Mouse (Mus musculus): ENCODE measurements around the gene Ankmy1. TPM values are rescaled to one million over a fixed set of nuclear protein-coding genes. Genes with fewer than 3 reads are reported as not detected.

Ankmy1 gene
- polyA plus RNA-seq, 1 experiment from 2014 or later, result 2.4 TPM

- no peak overlapping the region for H3K4me2 ChIP-seq (ENCODE audit: low read length)
- no peaks in the 10 kb centered on the region for H3K27me3 ChIP-seq (replicated peaks; ENCODE audit: control insufficient read depth, insufficient read depth, low read length)
- no peaks in the 10 kb centered on the region for H3K36me3 ChIP-seq (ENCODE audit: control insufficient read depth, insufficient read depth, low read length)
- no peaks in the 10 kb centered on the region for H3K9me3 ChIP-seq (replicated peaks; ENCODE audit: control insufficient read depth, low read length)
- no peak overlapping the region for H3K9ac ChIP-seq (ENCODE audit: low read length)
- DNase-seq (ENCODE audit: low spot score) (no peak), ATAC-seq (no peak)
- no peak overlapping the region for H3K4me3 ChIP-seq (ENCODE audit: low read depth, low read length)
- 74% methylated on average over 7 of the region's 7 CpGs for WGBS
- H3K27ac ChIP-seq (ENCODE audit: low read depth, low read length), result no peak overlapping the region
- no peaks in the 10 kb centered on the region for H3K4me1 ChIP-seq (ENCODE audit: control insufficient read depth, insufficient read depth, low read length)
Observed at GRCm38 (mm10) chr1:92888901-92889655, 13.6 kb downstream of the Ankmy1 start.

GRCm38 (mm10) chr1:92881982-92882381 is 20.7 kb downstream of the Ankmy1 start:
- no peak for DNase-seq (ENCODE audit: low spot score)
- 83% methylated on average over 6 of the region's 6 CpGs for WGBS
- Histone ChIP-seq H3K36me3 (ENCODE audit: control insufficient read depth, insufficient read depth, low read length) (no peaks in the 10 kb centered on the region), H3K27ac (ENCODE audit: low read depth, low read length) (no peak overlapping the region), H3K9ac (ENCODE audit: low read length) (no peak overlapping the region), H3K4me2 (ENCODE audit: low read length) (no peak overlapping the region), H3K27me3 (replicated peaks; ENCODE audit: control insufficient read depth, insufficient read depth, low read length) (no peaks in the 10 kb centered on the region), H3K9me3 (replicated peaks; ENCODE audit: control insufficient read depth, low read length) (no peaks in the 10 kb centered on the region), H3K4me1 (ENCODE audit: control insufficient read depth, insufficient read depth, low read length) (no peaks in the 10 kb centered on the region), H3K4me3 (ENCODE audit: low read depth, low read length) (no peak overlapping the region)
- no peak for ATAC-seq

- H3K27me3 ChIP-seq (replicated peaks; ENCODE audit: control insufficient read depth, insufficient read depth, low read length), result no peaks in the 10 kb centered on the region
- no peak overlapping the region for H3K9ac ChIP-seq (ENCODE audit: low read length)
- WGBS, result 83% methylated on average over 5 of the region's 5 CpGs
- no peak overlapping the region for H3K27ac ChIP-seq (ENCODE audit: low read depth, low read length)
- H3K9me3 ChIP-seq (replicated peaks; ENCODE audit: control insufficient read depth, low read length), result no peaks in the 10 kb centered on the region
- ATAC-seq (no peak), DNase-seq (ENCODE audit: low spot score) (no peak)
- H3K4me2 ChIP-seq (ENCODE audit: low read length), result no peak overlapping the region
- H3K4me1 ChIP-seq (ENCODE audit: control insufficient read depth, insufficient read depth, low read length), result no peaks in the 10 kb centered on the region
- H3K4me3 ChIP-seq (ENCODE audit: low read depth, low read length), result no peak overlapping the region
- no peaks in the 10 kb centered on the region for H3K36me3 ChIP-seq (ENCODE audit: control insufficient read depth, insufficient read depth, low read length)
Observed at GRCm38 (mm10) chr1:92880101-92880500, 22.6 kb downstream of the Ankmy1 start.

GRCm38 (mm10) chr1:92879266-92879665 is 23.4 kb downstream of the Ankmy1 start:
- peak; percentile 36 for DNase-seq (ENCODE audit: low spot score)
- H3K36me3 ChIP-seq (ENCODE audit: control insufficient read depth, insufficient read depth, low read length), result no peaks in the 10 kb centered on the region
- no peak overlapping the region for H3K27ac ChIP-seq (ENCODE audit: low read depth, low read length)
- peak; percentile 26; the same call in 1 of the 2 replicates for ATAC-seq
- H3K9me3 ChIP-seq (replicated peaks; ENCODE audit: control insufficient read depth, low read length), result no peaks in the 10 kb centered on the region
- H3K4me3 ChIP-seq (ENCODE audit: low read depth, low read length), result no peak overlapping the region
- WGBS, result 85% methylated on average over 12 of the region's 12 CpGs
- H3K27me3 ChIP-seq (replicated peaks; ENCODE audit: control insufficient read depth, insufficient read depth, low read length), result no peaks in the 10 kb centered on the region
- no peak overlapping the region for H3K9ac ChIP-seq (ENCODE audit: low read length)
- H3K4me2 ChIP-seq (ENCODE audit: low read length), result no peak overlapping the region
- no peaks in the 10 kb centered on the region for H3K4me1 ChIP-seq (ENCODE audit: control insufficient read depth, insufficient read depth, low read length)

GRCm38 (mm10) chr1:92878066-92878741 is 24.5 kb downstream of the Ankmy1 start:
- no peak for ATAC-seq
- 90% methylated on average over 13 of the region's 13 CpGs for WGBS
- H3K27me3 ChIP-seq (replicated peaks; ENCODE audit: control insufficient read depth, insufficient read depth, low read length), result no peaks in the 10 kb centered on the region
- H3K4me1 ChIP-seq (ENCODE audit: control insufficient read depth, insufficient read depth, low read length), result no peaks in the 10 kb centered on the region
- no peak overlapping the region for H3K4me3 ChIP-seq (ENCODE audit: low read depth, low read length)
- no peak overlapping the region for H3K27ac ChIP-seq (ENCODE audit: low read depth, low read length)
- no peaks in the 10 kb centered on the region for H3K9me3 ChIP-seq (replicated peaks; ENCODE audit: control insufficient read depth, low read length)
- H3K4me2 ChIP-seq (ENCODE audit: low read length), result no peak overlapping the region
- DNase-seq (ENCODE audit: low spot score), result no peak
- H3K36me3 ChIP-seq (ENCODE audit: control insufficient read depth, insufficient read depth, low read length), result no peaks in the 10 kb centered on the region
- H3K9ac ChIP-seq (ENCODE audit: low read length), result no peak overlapping the region

GRCm38 (mm10) chr1:92877431-92877978 is 25.2 kb downstream of the Ankmy1 start:
- DNase-seq (ENCODE audit: low spot score) (no peak), ATAC-seq (no peak)
- Histone ChIP-seq H3K4me3 (ENCODE audit: low read depth, low read length) (no peak overlapping the region), H3K4me1 (ENCODE audit: control insufficient read depth, insufficient read depth, low read length) (no peaks in the 10 kb centered on the region), H3K36me3 (ENCODE audit: control insufficient read depth, insufficient read depth, low read length) (no peaks in the 10 kb centered on the region), H3K27ac (ENCODE audit: low read depth, low read length) (no peak overlapping the region), H3K9me3 (replicated peaks; ENCODE audit: control insufficient read depth, low read length) (no peaks in the 10 kb centered on the region), H3K27me3 (replicated peaks; ENCODE audit: control insufficient read depth, insufficient read depth, low read length) (no peaks in the 10 kb centered on the region), H3K4me2 (ENCODE audit: low read length) (no peak overlapping the region), H3K9ac (ENCODE audit: low read length) (no peak overlapping the region)
- 65% methylated on average over 12 of the region's 12 CpGs for WGBS

- H3K4me1 ChIP-seq (ENCODE audit: control insufficient read depth, insufficient read depth, low read length), result no peaks in the 10 kb centered on the region
- H3K36me3 ChIP-seq (ENCODE audit: control insufficient read depth, insufficient read depth, low read length), result no peaks in the 10 kb centered on the region
- no peaks in the 10 kb centered on the region for H3K9me3 ChIP-seq (replicated peaks; ENCODE audit: control insufficient read depth, low read length)
- H3K9ac ChIP-seq (ENCODE audit: low read length), result no peak overlapping the region
- ATAC-seq, result no peak
- WGBS, result 88% methylated on average over 8 of the region's 8 CpGs
- H3K4me3 ChIP-seq (ENCODE audit: low read depth, low read length), result no peak overlapping the region
- no peak overlapping the region for H3K27ac ChIP-seq (ENCODE audit: low read depth, low read length)
- H3K27me3 ChIP-seq (replicated peaks; ENCODE audit: control insufficient read depth, insufficient read depth, low read length), result no peaks in the 10 kb centered on the region
- no peak for DNase-seq (ENCODE audit: low spot score)
- H3K4me2 ChIP-seq (ENCODE audit: low read length), result no peak overlapping the region
Observed at GRCm38 (mm10) chr1:92875360-92876111, 27.2 kb downstream of the Ankmy1 start.

- Histone ChIP-seq H3K9me3 (replicated peaks; ENCODE audit: control insufficient read depth, low read length) (no peaks in the 10 kb centered on the region), H3K9ac (ENCODE audit: low read length) (no peak overlapping the region), H3K27ac (ENCODE audit: low read depth, low read length) (no peak overlapping the region), H3K4me3 (ENCODE audit: low read depth, low read length) (no peak overlapping the region), H3K36me3 (ENCODE audit: control insufficient read depth, insufficient read depth, low read length) (no peaks in the 10 kb centered on the region), H3K27me3 (replicated peaks; ENCODE audit: control insufficient read depth, insufficient read depth, low read length) (no peaks in the 10 kb centered on the region), H3K4me1 (ENCODE audit: control insufficient read depth, insufficient read depth, low read length) (no peaks in the 10 kb centered on the region), H3K4me2 (ENCODE audit: low read length) (no peak overlapping the region)
- WGBS, result 50% methylated on average over 3 of the region's 3 CpGs
- DNase-seq (ENCODE audit: low spot score), result no peak
- no peak for ATAC-seq
Observed at GRCm38 (mm10) chr1:92874011-92874410, 28.7 kb downstream of the Ankmy1 start.
